Mouse (Mus musculus): Measurements from ENCODE around the gene Jph3. TPM values are rescaled to one million over a fixed set of nuclear protein-coding genes. Genes with fewer than 3 reads are reported as not detected.

Jph3 gene
- polyA plus RNA-seq, 1 experiment from 2014 or later = 22.4 TPM

GRCm38 (mm10) chr8:121731471-121732333, 2.3 kb downstream of the Jph3 start:
- H3K27ac ChIP-seq = 0 out of 2 replicates have a peak overlapping the region, but pooled peaks have one; percentile 23
- peaks cover 72% of the 10 kb centered on the region for H3K27me3 ChIP-seq (ENCODE audit: insufficient read depth, poor library complexity, severe bottlenecking)
- H3K4me1 ChIP-seq (replicated peaks) = peaks cover 29% of the 10 kb centered on the region
- WGBS = 6% methylated on average over 26 of the region's 26 CpGs
- peaks cover 7% of the 10 kb centered on the region; the same call in 1 of the 2 replicates for H3K9me3 ChIP-seq
- peak; percentile 39 for DNase-seq (ENCODE audit: low spot score)
- peak overlapping the region; percentile 61 for H3K4me3 ChIP-seq
- no peaks in the 10 kb centered on the region for H3K36me3 ChIP-seq

- peaks cover 70% of the 10 kb centered on the region for H3K27me3 ChIP-seq (ENCODE audit: insufficient read depth, poor library complexity, severe bottlenecking)
- no peak overlapping the region for H3K27ac ChIP-seq
- no peaks in the 10 kb centered on the region for H3K36me3 ChIP-seq
- 58% methylated on average over 4 of the region's 4 CpGs for WGBS
- peak overlapping the region; percentile 61; the same call in 1 of the 2 replicates for H3K4me3 ChIP-seq
- H3K4me1 ChIP-seq (replicated peaks) = peaks cover 29% of the 10 kb centered on the region
- no peak for DNase-seq (ENCODE audit: low spot score)
- H3K9me3 ChIP-seq = peaks cover 3% of the 10 kb centered on the region; the same call in 1 of the 2 replicates
Observed at GRCm38 (mm10) chr8:121732334-121732665, 2.9 kb downstream of the Jph3 start.

- Histone ChIP-seq H3K4me3 (no peak overlapping the region), H3K27me3 (ENCODE audit: insufficient read depth, poor library complexity, severe bottlenecking) (peaks cover 51% of the 10 kb centered on the region), H3K27ac (no peak overlapping the region), H3K36me3 (no peaks in the 10 kb centered on the region), H3K9me3 (no peaks in the 10 kb centered on the region), H3K4me1 (replicated peaks) (peaks cover 28% of the 10 kb centered on the region)
- no peak for DNase-seq (ENCODE audit: low spot score)
- WGBS = 95% methylated on average over 16 of the region's 16 CpGs
Observed at GRCm38 (mm10) chr8:121734262-121734661, 4.8 kb downstream of the Jph3 start.

- 16% methylated on average over 7 of the region's 7 CpGs for WGBS
- Histone ChIP-seq H3K27me3 (ENCODE audit: insufficient read depth, poor library complexity, severe bottlenecking) (peaks cover 31% of the 10 kb centered on the region), H3K9me3 (no peaks in the 10 kb centered on the region), H3K36me3 (no peaks in the 10 kb centered on the region), H3K4me1 (replicated peaks) (peaks cover 14% of the 10 kb centered on the region), H3K4me3 (no peak overlapping the region), H3K27ac (no peak overlapping the region)
- peak; percentile 52 for DNase-seq (ENCODE audit: low spot score)
Observed at GRCm38 (mm10) chr8:121736236-121736635, 6.8 kb downstream of the Jph3 start.

- DNase-seq (ENCODE audit: low spot score) = no peak
- Histone ChIP-seq H3K27me3 (ENCODE audit: insufficient read depth, poor library complexity, severe bottlenecking) (peaks cover 3% of the 10 kb centered on the region; the same call in 1 of the 2 replicates), H3K27ac (no peak overlapping the region), H3K36me3 (no peaks in the 10 kb centered on the region), H3K4me1 (replicated peaks) (no peaks in the 10 kb centered on the region), H3K9me3 (no peaks in the 10 kb centered on the region), H3K4me3 (no peak overlapping the region)
- WGBS = 90% methylated on average over 10 of the region's 10 CpGs
Observed at GRCm38 (mm10) chr8:121740721-121741120, 11.3 kb downstream of the Jph3 start.

GRCm38 (mm10) chr8:121749501-121749900, 20.1 kb downstream of the Jph3 start:
- Histone ChIP-seq H3K27me3 (ENCODE audit: insufficient read depth, poor library complexity, severe bottlenecking) (peaks cover 22% of the 10 kb centered on the region), H3K4me1 (replicated peaks) (0 out of 2 replicates have a peak, but pooled peaks cover 6% of the 10 kb centered on the region), H3K27ac (no peak overlapping the region), H3K36me3 (no peaks in the 10 kb centered on the region), H3K9me3 (peaks cover 12% of the 10 kb centered on the region), H3K4me3 (no peak overlapping the region)
- DNase-seq (ENCODE audit: low spot score) = no peak
- WGBS = 81% methylated on average over 9 of the region's 9 CpGs

- Histone ChIP-seq H3K9me3 (peaks cover 12% of the 10 kb centered on the region), H3K36me3 (no peaks in the 10 kb centered on the region), H3K27me3 (ENCODE audit: insufficient read depth, poor library complexity, severe bottlenecking) (peaks cover 22% of the 10 kb centered on the region), H3K4me3 (no peak overlapping the region), H3K4me1 (replicated peaks) (0 out of 2 replicates have a peak, but pooled peaks cover 6% of the 10 kb centered on the region), H3K27ac (no peak overlapping the region)
- DNase-seq (ENCODE audit: low spot score) = no peak
- 35% methylated on average over 3 of the region's 3 CpGs for WGBS
Observed at GRCm38 (mm10) chr8:121750512-121750911, 21.1 kb downstream of the Jph3 start.

- DNase-seq (ENCODE audit: low spot score) = peak; percentile 78
- Histone ChIP-seq H3K4me3 (no peak overlapping the region), H3K27ac (no peak overlapping the region), H3K9me3 (peaks cover 12% of the 10 kb centered on the region), H3K27me3 (ENCODE audit: insufficient read depth, poor library complexity, severe bottlenecking) (peaks cover 22% of the 10 kb centered on the region), H3K36me3 (no peaks in the 10 kb centered on the region), H3K4me1 (replicated peaks) (0 out of 2 replicates have a peak, but pooled peaks cover 6% of the 10 kb centered on the region)
- WGBS = 30% methylated on average over 3 of the region's 3 CpGs
Observed at GRCm38 (mm10) chr8:121751407-121751806, 22.0 kb downstream of the Jph3 start.

GRCm38 (mm10) chr8:121758470-121758869, 29.0 kb downstream of the Jph3 start:
- Histone ChIP-seq H3K36me3 (no peaks in the 10 kb centered on the region), H3K4me3 (no peak overlapping the region), H3K9me3 (no peaks in the 10 kb centered on the region), H3K27me3 (ENCODE audit: insufficient read depth, poor library complexity, severe bottlenecking) (peaks cover 8% of the 10 kb centered on the region), H3K4me1 (replicated peaks) (0 out of 2 replicates have a peak, but pooled peaks cover 5% of the 10 kb centered on the region), H3K27ac (no peak overlapping the region)
- DNase-seq (ENCODE audit: low spot score) = no peak
- 73% methylated on average over 12 of the region's 12 CpGs for WGBS

GRCm38 (mm10) chr8:121760484-121760883, 31.1 kb downstream of the Jph3 start:
- Histone ChIP-seq H3K4me3 (no peak overlapping the region), H3K4me1 (replicated peaks) (0 out of 2 replicates have a peak, but pooled peaks cover 7% of the 10 kb centered on the region), H3K27me3 (ENCODE audit: insufficient read depth, poor library complexity, severe bottlenecking) (no peaks in the 10 kb centered on the region; the same call in 1 of the 2 replicates), H3K36me3 (no peaks in the 10 kb centered on the region), H3K9me3 (no peaks in the 10 kb centered on the region), H3K27ac (no peak overlapping the region)
- DNase-seq (ENCODE audit: low spot score) = no peak
- 81% methylated on average over 7 of the region's 7 CpGs for WGBS

- 34% methylated on average over 10 of the region's 10 CpGs for WGBS
- H3K27me3 ChIP-seq (ENCODE audit: insufficient read depth, poor library complexity, severe bottlenecking) = no peaks in the 10 kb centered on the region; the same call in 1 of the 2 replicates
- H3K4me3 ChIP-seq = no peak overlapping the region
- no peaks in the 10 kb centered on the region for H3K36me3 ChIP-seq
- no peak overlapping the region for H3K27ac ChIP-seq
- no peaks in the 10 kb centered on the region for H3K9me3 ChIP-seq
- DNase-seq (ENCODE audit: low spot score) = peak; percentile 65
- 0 out of 2 replicates have a peak, but pooled peaks cover 7% of the 10 kb centered on the region for H3K4me1 ChIP-seq (replicated peaks)
Observed at GRCm38 (mm10) chr8:121761480-121761879, 32.1 kb downstream of the Jph3 start.

GRCm38 (mm10) chr8:121762999-121763699, 33.7 kb downstream of the Jph3 start:
- H3K27ac ChIP-seq = 0 out of 2 replicates have a peak overlapping the region, but pooled peaks have one; percentile 19

GRCm38 (mm10) chr8:121763700-121764013, 34.2 kb downstream of the Jph3 start:
- Histone ChIP-seq H3K4me3 (no peak overlapping the region), H3K36me3 (no peaks in the 10 kb centered on the region), H3K4me1 (replicated peaks) (0 out of 2 replicates have a peak, but pooled peaks cover 7% of the 10 kb centered on the region), H3K27ac (no peak overlapping the region), H3K27me3 (ENCODE audit: insufficient read depth, poor library complexity, severe bottlenecking) (no peaks in the 10 kb centered on the region; the same call in 1 of the 2 replicates), H3K9me3 (no peaks in the 10 kb centered on the region)
- WGBS = 76% methylated on average over 9 of the region's 9 CpGs
- DNase-seq (ENCODE audit: low spot score) = no peak

More at GRCm38 (mm10) chr8:121762999-121763699, 33.7 kb downstream of the Jph3 start:
- Histone ChIP-seq H3K4me3 (no peak overlapping the region), H3K27me3 (ENCODE audit: insufficient read depth, poor library complexity, severe bottlenecking) (no peaks in the 10 kb centered on the region; the same call in 1 of the 2 replicates), H3K4me1 (replicated peaks) (0 out of 2 replicates have a peak, but pooled peaks cover 7% of the 10 kb centered on the region), H3K36me3 (no peaks in the 10 kb centered on the region), H3K9me3 (no peaks in the 10 kb centered on the region)
- DNase-seq (ENCODE audit: low spot score) = no peak
- 68% methylated on average over 7 of the region's 7 CpGs for WGBS

Data from hindbrain, embryonic 10.5 days (tissue).